Mouse (Mus musculus) kidney, adult 2 months (tissue): Measurements from ENCODE around the gene Klf8. TPM values are rescaled to one million over a fixed set of nuclear protein-coding genes. Genes with fewer than 3 reads are reported as not detected.
A peak's percentile ranks its signal among the peaks of the same experiment; 100 is the strongest.

ENCODE experiments used
- DNase-seq: peaks from one replicate; pipeline ENCODE4 v3.0.0; 2021
- H3K27ac ChIP-seq: fragments of 200-500 bp; 2 replicates; pipeline ENCODE4 v1.5.1; 2012; ENCODE audit warnings: low read depth, low read length, control low read depth, inconsistent platforms; ENCODE audit not compliant: insufficient read depth
- H3K27me3 ChIP-seq: fragments of 200-500 bp; replicated peaks from 2 replicates; pipeline ENCODE4 v1.6.1; 2012; ENCODE audit warnings: mild to moderate bottlenecking, moderate library complexity, low read length, inconsistent platforms; ENCODE audit not compliant: control insufficient read depth, insufficient read depth
- H3K36me3 ChIP-seq: fragments of 200-500 bp; 2 replicates; pipeline ENCODE4 v1.6.1; 2012; ENCODE audit warnings: mild to moderate bottlenecking, moderate library complexity, low read length, inconsistent platforms; ENCODE audit not compliant: control insufficient read depth, insufficient read depth
- H3K4me1 ChIP-seq: fragments of 200-500 bp; 2 replicates; pipeline ENCODE4 v1.6.1; 2011; ENCODE audit warnings: low read length; ENCODE audit not compliant: control insufficient read depth, insufficient read depth
- H3K4me3 ChIP-seq: fragments of 200-500 bp; 2 replicates; pipeline ENCODE4 v1.5.1; 2011; ENCODE audit warnings: mild to moderate bottlenecking, low read depth, low read length, control low read depth; ENCODE audit not compliant: insufficient read depth
- CTCF ChIP-seq: fragments of 200-500 bp; conservative IDR thresholded peaks from 2 replicates; pipeline ENCODE4 v1.5.1; 2011; ENCODE audit warnings: low read depth, mild to moderate bottlenecking, control low read depth, low read length, moderate library complexity, mixed read lengths; ENCODE audit not compliant: insufficient read depth, insufficient read length
- POLR2A ChIP-seq: fragments of 200-500 bp; IDR thresholded peaks from one replicate; pipeline ENCODE4 v1.6.1; 2011; ENCODE audit warnings: low read depth, low read length, control low read depth
- WGBS: fragments of 180-500 bp; shearing (Covaris S2); methylation state at CpG from one replicate; pipeline ENCODE4 v1.1.7; 2018; 5-methylcytosine and 5-hydroxymethylcytosine counted together
- polyA plus RNA-seq: library from polyadenylated mRNA; depleted of rRNA; stranded (reverse); fragments of >200 nt; gene quantifications from 2 replicates; pipeline ENCODE4 v1.2.3, GENCODE M21; 2012

The Klf8 gene
- polyA plus RNA-seq, 1 experiment, result 0.33 TPM

GRCm38 (mm10) chrX:153360666-153361269, 123.5 kb downstream of the Klf8 start:
- 39% methylated on average over 9 of the region's 9 CpGs for WGBS
- no peaks in the 10 kb centered on the region for H3K36me3 ChIP-seq
- DNase-seq, result no peak
- no peak overlapping the region for H3K27ac ChIP-seq
- no peaks in the 10 kb centered on the region for H3K27me3 ChIP-seq
- TF ChIP-seq CTCF (no peak), POLR2A (no peak)
- no peaks in the 10 kb centered on the region for H3K4me1 ChIP-seq
- H3K4me3 ChIP-seq, result no peak overlapping the region

- DNase-seq, result peak; percentile 45
- H3K27me3 ChIP-seq, result no peaks in the 10 kb centered on the region
- TF ChIP-seq CTCF (peak; percentile 73), POLR2A (no peak)
- WGBS, result 19% methylated on average over 5 of the region's 5 CpGs
- H3K27ac ChIP-seq, result no peak overlapping the region
- no peaks in the 10 kb centered on the region for H3K36me3 ChIP-seq
- no peaks in the 10 kb centered on the region for H3K4me1 ChIP-seq
- H3K4me3 ChIP-seq, result no peak overlapping the region
Observed at GRCm38 (mm10) chrX:153366754-153367153, 129.5 kb downstream of the Klf8 start.

GRCm38 (mm10) chrX:153369780-153370179, 132.5 kb downstream of the Klf8 start:
- Histone ChIP-seq H3K27ac (no peak overlapping the region), H3K27me3 (no peaks in the 10 kb centered on the region), H3K36me3 (no peaks in the 10 kb centered on the region), H3K4me1 (no peaks in the 10 kb centered on the region), H3K4me3 (no peak overlapping the region)
- 25% methylated on average over 8 of the region's 8 CpGs for WGBS
- TF ChIP-seq POLR2A (no peak), CTCF (no peak)
- DNase-seq, result no peak

- no peaks in the 10 kb centered on the region for H3K27me3 ChIP-seq
- 59% methylated on average over 3 of the region's 3 CpGs for WGBS
- H3K27ac ChIP-seq, result no peak overlapping the region
- DNase-seq, result no peak
- no peak overlapping the region for H3K4me3 ChIP-seq
- no peaks in the 10 kb centered on the region for H3K36me3 ChIP-seq
- TF ChIP-seq CTCF, result no peak
- TF ChIP-seq POLR2A, result no peak
- no peaks in the 10 kb centered on the region for H3K4me1 ChIP-seq
Observed at GRCm38 (mm10) chrX:153375105-153375504, 137.8 kb downstream of the Klf8 start.

GRCm38 (mm10) chrX:153381753-153382152, 144.5 kb downstream of the Klf8 start:
- Histone ChIP-seq H3K4me1 (no peaks in the 10 kb centered on the region), H3K4me3 (no peak overlapping the region), H3K36me3 (no peaks in the 10 kb centered on the region), H3K27ac (no peak overlapping the region), H3K27me3 (no peaks in the 10 kb centered on the region)
- WGBS, result 65% methylated on average over 3 of the region's 3 CpGs
- no peak for DNase-seq
- TF ChIP-seq POLR2A, result no peak
- no peak for TF ChIP-seq CTCF

GRCm38 (mm10) chrX:153389291-153389690, 152.0 kb downstream of the Klf8 start:
- whole genome bisulfite sequencing, result 37% methylated on average over 2 of the region's 2 CpGs
- 0 out of 2 replicates have a peak, but pooled peaks have one; percentile 1 for TF ChIP-seq CTCF
- no peak for TF ChIP-seq POLR2A
- no peaks in the 10 kb centered on the region for H3K36me3 ChIP-seq
- H3K4me1 ChIP-seq, result no peaks in the 10 kb centered on the region
- H3K4me3 ChIP-seq, result no peak overlapping the region
- peak; percentile 3 for DNase-seq
- no peaks in the 10 kb centered on the region for H3K27me3 ChIP-seq
- H3K27ac ChIP-seq, result no peak overlapping the region

GRCm38 (mm10) chrX:153417067-153417466, 179.8 kb downstream of the Klf8 start:
- Histone ChIP-seq H3K36me3 (no peaks in the 10 kb centered on the region), H3K4me1 (no peaks in the 10 kb centered on the region), H3K27ac (no peak overlapping the region), H3K4me3 (no peak overlapping the region), H3K27me3 (no peaks in the 10 kb centered on the region)
- no peak for DNase-seq
- TF ChIP-seq CTCF, result no peak
- no peak for TF ChIP-seq POLR2A
- WGBS, result 90% methylated on average over 5 of the region's 5 CpGs
